Comparison of ENCODE assay signal across 16 mouse cellular contexts in the genomic region with DNA sequence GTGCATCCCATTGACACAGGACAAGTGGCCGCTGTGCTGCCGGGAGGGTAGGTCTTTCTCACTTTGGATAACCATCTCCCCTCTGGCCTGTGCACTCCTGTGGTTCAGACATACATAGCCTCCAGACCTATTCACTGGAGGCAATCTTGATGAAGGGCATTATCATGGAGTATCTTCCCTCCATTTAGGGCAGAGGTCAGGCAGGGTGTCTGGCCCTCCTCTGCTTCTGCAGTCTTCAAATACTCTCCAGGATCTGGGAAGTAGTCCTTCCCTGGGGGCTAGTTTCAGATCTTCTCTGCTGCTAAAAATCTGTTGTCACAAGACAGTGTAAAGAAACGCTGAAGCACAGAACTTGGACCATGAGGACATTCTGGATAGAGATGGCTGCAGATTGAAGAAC. TPM values are rescaled to one million over a fixed set of nuclear protein-coding genes. Genes with fewer than 3 reads are reported as not detected.
DNase-seq lines count a peak whose midpoint lies in the region; ATAC-seq and TF ChIP-seq lines count a peak whose summit lies in the region.
"Had no signal": no experiment of that assay in that cellular context is flagged by ENCODE, and none has a peak within 500 bp of the region (broad histone marks: within the 10 kb centered on the region; RNA-seq: fewer than 3 reads in every experiment).

No protein-coding gene starts in this region.

- no peak for TF ChIP-seq POLR2A in kidney, adult 2 months (IDR thresholded peaks at IDR 0.05; ENCODE audit: low read depth, low read length)

- no peak for DNase-seq in gastrocnemius, adult 2 months
- no peak for DNase-seq in gastrocnemius, adult 18-20 months (ENCODE audit: low spot score)
- no peak for DNase-seq in kidney, adult 2 months
- no peak for DNase-seq in kidney, postnatal 25 days
- DNase-seq in lung, adult 18-20 months, result no peak
- DNase-seq in liver, postnatal 0 days, result no peak
- DNase-seq: cerebellum, adult 11-12 months; cerebellum, postnatal 25 days; right cerebral cortex, adult 18-20 months; thymus, adult 2 months had no signal

- intact Hi-C loops in gastrocnemius, adult 2 months (cut with DNase I), result loop anchor here (2.0 to 10.0 kb wide), 2 partner anchors 53 to 131 kb away; no protein-coding TSS in a partner anchor

- no peak overlapping the region for H3K9ac ChIP-seq in lung, embryonic 16.5 days (ENCODE audit: low read length)
- H3K9ac ChIP-seq in liver, postnatal 0 days (replicated peaks), result no peak overlapping the region
- H3K9ac ChIP-seq: stomach, embryonic 15.5 days had no signal

- 84% methylated on average over 3 of the region's 3 CpGs for WGBS in kidney, adult 2 months
- 67% methylated on average over 3 of the region's 3 CpGs for WGBS in lung, embryonic 16.5 days
- 63% methylated on average over 3 of the region's 3 CpGs for WGBS in liver, postnatal 0 days (ENCODE audit: insufficient replicate concordance)

- peak overlapping the region; percentile 89 for H3K27ac ChIP-seq in gastrocnemius, adult 2 months
- peak overlapping the region; percentile 88 for H3K27ac ChIP-seq in kidney, adult 2 months (ENCODE audit: insufficient read depth, low read depth, low read length)
- H3K27ac ChIP-seq in lung, embryonic 16.5 days (ENCODE audit: low read length), result peak overlapping the region; percentile 95
- 0 out of 2 replicates have a peak overlapping the region, but pooled peaks have one; percentile 40 for H3K27ac ChIP-seq in liver, postnatal 0 days (ENCODE audit: low read depth)
- H3K27ac ChIP-seq: hindbrain, postnatal 0 days; left cerebral cortex, adult 2 months had no signal

- TF ChIP-seq CTCF in gastrocnemius, adult 2 months (IDR thresholded peaks at IDR 0.05), result no peak
- TF ChIP-seq CTCF in kidney, adult 2 months (conservative IDR thresholded peaks at IDR 0.05; ENCODE audit: insufficient read depth, insufficient read length, low read depth, low read length), result no peak
- TF ChIP-seq CTCF in liver, postnatal 0 days (IDR thresholded peaks at IDR 0.05; ENCODE audit: low read depth), result no peak

- no peaks in the 10 kb centered on the region for H3K9me3 ChIP-seq in lung, embryonic 16.5 days (ENCODE audit: control insufficient read depth, low read length)
- no peaks in the 10 kb centered on the region for H3K9me3 ChIP-seq in liver, postnatal 0 days (ENCODE audit: low read length)
- H3K9me3 ChIP-seq: stomach, embryonic 15.5 days had no signal

- no peak overlapping the region for H3K4me3 ChIP-seq in gastrocnemius, adult 2 months
- no peak overlapping the region for H3K4me3 ChIP-seq in kidney, adult 2 months (ENCODE audit: insufficient read depth, low read depth, low read length)
- no peak overlapping the region for H3K4me3 ChIP-seq in lung, embryonic 16.5 days (ENCODE audit: low read length)
- H3K4me3 ChIP-seq in liver, postnatal 0 days (ENCODE audit: low read depth, low read length), result no peak overlapping the region
- H3K4me3 ChIP-seq: left cerebral cortex, adult 2 months; stomach, embryonic 15.5 days had no signal

- H3K4me1 ChIP-seq in kidney, adult 2 months (ENCODE audit: control insufficient read depth, insufficient read depth, low read length), result peaks cover 48% of the 10 kb centered on the region
- peaks cover 64% of the 10 kb centered on the region for H3K4me1 ChIP-seq in lung, embryonic 16.5 days (replicated peaks; ENCODE audit: control insufficient read depth, insufficient read depth, low read length)
- H3K4me1 ChIP-seq in liver, postnatal 0 days (ENCODE audit: insufficient read depth), result peaks cover 24% of the 10 kb centered on the region

- ATAC-seq in lung, embryonic 16.5 days (ENCODE audit: low read depth), result no peak
- ATAC-seq in liver, postnatal 0 days, result no peak
- ATAC-seq in activated CD4-positive, CD25-positive, alpha-beta regulatory T cell, adult 4 months, result no peak
- ATAC-seq: forebrain, embryonic 14.5 days; hindbrain, postnatal 0 days had no signal

- no peak overlapping the region for H3K4me2 ChIP-seq in lung, embryonic 16.5 days (ENCODE audit: low read depth, low read length)
- no peak overlapping the region for H3K4me2 ChIP-seq in liver, postnatal 0 days (ENCODE audit: low read depth, low read length)
- H3K4me2 ChIP-seq: stomach, embryonic 15.5 days had no signal

- no peaks in the 10 kb centered on the region for H3K36me3 ChIP-seq in kidney, adult 2 months (ENCODE audit: control insufficient read depth, insufficient read depth, low read length)
- no peaks in the 10 kb centered on the region for H3K36me3 ChIP-seq in lung, embryonic 16.5 days (ENCODE audit: control insufficient read depth, insufficient read depth, low read length)
- H3K36me3 ChIP-seq in liver, postnatal 0 days (replicated peaks; ENCODE audit: insufficient read depth, low read length), result no peaks in the 10 kb centered on the region
- H3K36me3 ChIP-seq: stomach, embryonic 15.5 days had no signal

- H3K27me3 ChIP-seq in kidney, adult 2 months (replicated peaks; ENCODE audit: control insufficient read depth, insufficient read depth, low read length), result no peaks in the 10 kb centered on the region
- H3K27me3 ChIP-seq in lung, embryonic 16.5 days (ENCODE audit: control insufficient read depth, insufficient read depth, low read depth, low read length), result no peaks in the 10 kb centered on the region
- no peaks in the 10 kb centered on the region for H3K27me3 ChIP-seq in liver, postnatal 0 days (ENCODE audit: insufficient read depth, low read length)
- H3K27me3 ChIP-seq: stomach, embryonic 15.5 days had no signal

- no peak for TF ChIP-seq EP300 in liver, postnatal 0 days (IDR thresholded peaks at IDR 0.05; ENCODE audit: low read depth)

RNA-seq across cellular contexts. Expression of a gene that starts 22.8 kb away (rescaled TPM):
- total RNA-seq in gastrocnemius, adult 2 months (2021), result 10 to 100 TPM; 77.2 to 95.0 TPM
- total RNA-seq in gastrocnemius, adult 18-20 months (2021), result 10 to 100 TPM; 77.1 to 92.8 TPM
- polyA plus RNA-seq in kidney, adult 2 months (2012; rRNA removed), result 25.1 and 27.5 TPM in 2 replicates
- polyA plus RNA-seq in lung, embryonic 16.5 days (2015; fragmentation: Nextera tagmentation; extraction: Ambion mirVana), result 26.8 and 28.8 TPM in 2 replicates
- polyA plus RNA-seq in liver, postnatal 0 days (2015; fragmentation: Nextera tagmentation; extraction: Ambion mirVana), result 6.0 and 6.9 TPM in 2 replicates
- polyA plus RNA-seq in activated CD4-positive, CD25-positive, alpha-beta regulatory T cell, adult 4 months (2017; shearing (Covaris generic)), result 1 to 10 TPM; 4.8 to 6.5 TPM

Comparison
In these comparisons a context has a peak if more than half of its experiments do, and no peak if none do; other contexts are left out.
1. H3K27ac ChIP-seq: peak in every context shown above with its lines; median percentile 95 in lung, embryonic 16.5 days; 89 in gastrocnemius, adult 2 months; 88 in kidney, adult 2 months; 40 in liver, postnatal 0 days.